Mouse (Mus musculus) gastrocnemius, adult 8-10 months (tissue): ENCODE results near the gene Zfp189. TPM values are rescaled to one million over a fixed set of nuclear protein-coding genes. Genes with fewer than 3 reads are reported as not detected.
A peak's percentile ranks its signal among the peaks of the same experiment; 100 is the strongest.

Experiments
- DNase-seq, 2 experiments: peaks; one replicate each; pipeline ENCODE4 v3.0.0; 2022; ENCODE audit warnings: low spot score in 2 of 2
- total RNA-seq, 4 experiments: library from RNA; stranded (reverse); gene quantifications; 2 replicates each; pipeline ENCODE4 v1.2.4; 2022

Gene Zfp189
- total RNA-seq, 4 experiments from 2014 or later = 2.8 to 4.0 (median 3.2) TPM

DNA sequence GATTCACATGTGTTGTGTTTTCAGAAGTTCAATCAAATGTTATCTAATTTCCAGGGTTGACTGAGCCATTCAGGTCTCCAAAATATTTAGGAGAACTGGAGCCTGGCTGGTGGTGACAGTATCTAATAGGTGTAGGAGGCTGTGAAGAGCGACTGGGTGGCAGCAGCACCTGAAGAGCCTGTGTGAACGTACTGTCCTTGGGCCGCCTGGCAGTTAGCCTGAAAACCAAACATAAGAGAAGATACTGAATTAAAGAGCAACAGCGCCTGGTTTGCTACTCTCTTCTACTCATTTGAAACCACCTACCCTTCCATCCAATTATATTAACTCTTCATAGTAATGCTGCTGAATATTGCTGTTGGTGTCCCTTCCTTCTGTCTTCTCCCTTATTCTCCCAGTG is 15.7 kb downstream of the Zfp189 start:
- DNase-seq = no peak

DNA sequence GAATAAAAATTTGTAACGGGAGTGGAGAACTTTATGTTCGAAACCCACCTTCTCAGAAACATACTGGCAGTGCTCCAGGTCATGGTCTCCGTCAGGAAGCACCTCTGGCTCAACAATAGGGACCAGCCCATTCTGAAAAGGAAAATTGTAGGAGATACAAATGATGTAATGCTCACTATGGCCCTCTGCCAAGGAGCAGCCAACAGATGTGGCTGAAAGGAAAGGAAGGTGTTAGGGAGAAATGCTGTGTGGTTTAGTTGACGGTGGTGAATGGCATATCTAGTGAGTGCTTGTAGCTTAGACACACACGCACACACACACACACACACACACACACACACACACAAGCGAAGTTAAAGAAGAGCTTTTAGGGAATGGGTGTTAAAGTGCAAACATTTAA is 18.7 kb downstream of the Zfp189 start:
- no peak for DNase-seq

DNA sequence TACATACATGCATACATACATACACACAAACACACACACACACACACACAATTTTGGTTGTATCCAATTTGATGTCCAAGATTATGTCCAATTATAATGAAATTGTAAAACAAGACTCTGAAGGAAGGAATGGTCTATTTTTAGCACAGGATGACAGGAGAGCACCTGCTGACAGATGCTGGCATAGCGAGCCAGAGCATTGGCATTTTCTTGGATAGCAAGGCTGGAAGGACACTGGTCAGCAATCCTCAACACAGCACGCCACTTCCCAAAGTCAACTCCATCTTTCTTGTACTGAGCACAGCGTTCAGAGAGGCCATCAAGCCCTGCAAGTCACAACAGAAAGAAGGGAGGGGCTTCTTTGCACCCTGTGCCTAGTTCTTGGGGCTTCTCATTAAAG is 20.0 kb downstream of the Zfp189 start:
- peak in 1 of 2 experiments; percentile 11 for DNase-seq

DNA sequence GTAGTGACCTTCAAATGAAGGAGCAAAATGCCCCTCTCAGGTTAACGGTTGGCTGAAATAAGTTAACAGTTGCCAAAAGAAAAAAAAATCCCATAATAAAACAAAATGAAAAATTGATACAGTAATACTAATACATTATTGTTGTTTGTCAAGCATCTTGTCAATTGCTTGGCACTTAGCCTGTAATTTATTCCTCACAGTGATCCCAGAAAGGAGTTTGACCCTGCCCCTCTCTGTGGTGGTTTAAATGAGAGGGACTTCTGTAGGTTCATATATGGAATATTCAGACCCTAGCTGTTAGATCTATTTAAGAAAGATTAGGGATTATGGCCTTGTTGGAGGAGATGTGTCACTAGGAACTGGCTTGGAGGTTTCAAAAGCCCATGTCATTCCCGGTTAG is 25.1 kb downstream of the Zfp189 start:
- no peak for DNase-seq

DNA sequence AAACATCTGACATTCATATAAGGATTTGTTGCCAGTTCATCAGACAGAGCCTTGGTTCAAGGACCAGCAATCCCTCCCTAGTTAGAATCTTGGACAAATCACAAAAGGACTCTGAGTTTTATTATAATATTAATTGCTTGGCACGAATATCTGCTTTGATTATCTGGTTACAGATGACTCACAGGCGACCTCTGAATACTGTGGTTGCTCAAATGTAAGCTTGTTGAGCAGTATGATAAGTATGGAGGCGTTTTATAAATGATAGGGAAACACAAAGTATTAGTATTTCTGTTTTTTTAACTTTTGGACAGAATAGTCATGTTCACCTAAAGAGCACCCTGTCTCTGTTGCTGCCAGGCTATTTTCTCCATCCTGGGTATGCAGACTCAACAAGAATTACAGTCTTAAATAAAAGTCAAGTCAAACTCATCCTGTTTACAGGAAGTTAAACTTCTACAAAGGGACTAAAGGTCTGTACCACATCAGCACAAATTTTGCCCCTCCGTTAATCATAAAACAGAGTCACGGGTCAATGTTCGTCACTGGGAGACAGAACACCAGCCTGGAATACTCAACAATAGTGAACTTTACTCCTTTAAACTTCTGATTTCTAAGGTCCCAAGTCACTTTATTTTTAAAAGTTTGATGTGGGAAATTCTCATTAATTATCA is 26.0 kb downstream of the Zfp189 start:
- no peak for DNase-seq

DNA sequence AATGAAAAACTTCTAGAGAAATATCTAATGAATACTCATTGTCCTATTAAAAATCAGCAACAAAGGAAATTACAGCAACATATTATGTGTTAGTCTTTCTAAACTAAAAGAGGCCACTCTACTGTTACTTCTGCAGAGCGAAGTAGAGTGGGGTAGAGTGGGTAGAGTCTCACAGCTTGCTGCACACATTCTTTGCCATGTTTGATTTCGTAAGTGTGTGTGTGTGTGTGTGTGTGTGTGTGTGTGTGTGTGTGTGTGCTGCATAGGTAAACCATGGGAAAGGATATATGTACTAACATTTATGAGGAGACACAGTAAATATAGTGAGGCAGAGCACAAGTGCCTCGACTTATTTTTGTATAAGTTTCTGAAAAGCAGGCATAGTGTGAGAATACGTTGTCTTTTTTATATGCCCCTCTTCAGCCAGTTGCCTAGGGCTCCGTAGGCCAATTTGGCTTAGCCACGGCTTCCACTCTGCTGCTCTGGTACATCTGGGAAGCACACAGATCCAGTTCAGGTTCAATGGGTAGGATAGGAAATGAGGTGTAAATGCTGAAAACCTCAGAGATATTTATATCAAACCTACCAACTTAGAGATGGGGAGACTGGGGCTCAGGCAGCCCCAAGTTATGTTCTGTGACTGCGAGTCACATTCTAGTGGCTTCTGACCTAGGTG is 26.7 kb downstream of the Zfp189 start:
- DNase-seq = no peak

DNA sequence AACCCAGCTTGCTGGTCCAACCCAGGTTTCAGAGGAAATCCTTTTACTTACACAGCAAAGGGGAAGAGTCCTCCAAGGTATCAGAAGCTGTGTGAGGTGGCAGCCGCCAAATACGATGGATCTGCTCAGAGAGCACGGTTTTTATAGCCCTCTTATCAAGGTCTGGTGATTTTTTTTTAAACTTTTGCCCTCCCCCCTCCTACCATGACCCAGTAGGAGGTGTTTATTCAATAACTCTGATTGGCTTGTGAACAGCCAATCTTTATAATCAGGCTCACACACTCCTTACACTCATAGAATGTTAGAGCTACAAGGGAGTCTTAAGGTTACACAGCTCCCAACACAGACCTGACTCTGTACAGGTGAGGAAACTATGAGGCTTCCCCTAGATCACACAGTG is 28.4 kb downstream of the Zfp189 start, which contains the start of gene Aldob:
Gene Aldob, minus strand, starts transcription at position 164 of the 400 bp plus-strand sequence.
- DNase-seq = no peak

DNA sequence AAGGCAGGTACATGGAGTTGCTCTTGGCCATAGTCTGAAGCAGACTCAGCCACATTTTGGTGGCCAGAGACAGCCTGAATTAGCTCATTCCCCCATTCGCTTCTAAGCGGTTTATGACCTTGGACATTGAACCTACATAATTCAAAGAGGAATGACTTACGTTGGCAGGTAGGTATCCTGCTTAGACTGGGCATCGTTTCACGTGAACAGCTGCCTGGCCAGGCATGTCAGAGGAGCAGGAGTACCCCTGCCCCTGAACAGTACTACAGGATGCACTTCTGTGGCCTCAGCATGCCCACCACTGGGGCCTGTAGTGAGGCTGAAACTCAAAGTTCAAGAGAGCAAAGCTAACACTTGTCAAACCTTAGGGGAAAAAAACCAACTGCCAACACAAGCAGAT is 32.4 kb downstream of the Zfp189 start:
- DNase-seq = no peak

DNA sequence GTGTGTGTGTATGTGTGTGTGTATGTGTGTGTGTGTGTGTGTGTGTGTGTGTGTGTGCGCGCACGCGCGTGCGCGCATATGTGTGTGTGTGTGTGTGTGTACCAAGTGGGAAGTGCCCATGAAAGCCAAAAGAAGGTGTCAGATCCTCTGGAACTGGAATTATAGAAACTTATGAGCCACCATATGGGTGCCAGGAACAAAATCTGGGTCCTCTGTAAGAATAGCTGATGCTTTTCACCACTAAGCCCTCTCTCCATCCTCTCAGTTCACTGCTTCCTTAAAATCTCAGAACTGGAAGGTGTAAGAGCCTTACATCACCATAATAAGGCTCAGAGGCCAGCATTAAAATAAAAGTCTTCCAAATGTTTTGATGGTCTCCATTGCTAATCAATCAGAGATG is 36.4 kb downstream of the Zfp189 start:
- DNase-seq = no peak

DNA sequence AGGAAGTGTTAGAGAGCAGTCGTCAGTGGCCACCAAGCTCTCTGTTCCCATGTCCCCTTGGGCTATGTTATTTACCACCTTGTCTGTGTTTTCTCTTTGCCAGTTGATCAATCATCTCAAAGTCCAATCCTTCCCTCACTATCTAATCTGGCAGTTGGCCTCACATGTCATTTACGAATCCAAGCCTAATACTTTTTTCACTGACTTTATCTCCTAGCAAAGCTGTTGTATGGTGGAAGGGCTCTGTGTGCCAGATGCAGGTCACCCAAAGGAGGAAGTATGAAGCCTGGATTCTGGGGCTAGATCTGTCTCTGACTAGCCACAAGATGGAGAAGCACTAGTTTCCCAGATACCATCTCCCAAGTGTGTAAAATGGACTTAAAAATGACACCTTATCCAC is 37.2 kb downstream of the Zfp189 start:
- DNase-seq = no peak

DNA sequence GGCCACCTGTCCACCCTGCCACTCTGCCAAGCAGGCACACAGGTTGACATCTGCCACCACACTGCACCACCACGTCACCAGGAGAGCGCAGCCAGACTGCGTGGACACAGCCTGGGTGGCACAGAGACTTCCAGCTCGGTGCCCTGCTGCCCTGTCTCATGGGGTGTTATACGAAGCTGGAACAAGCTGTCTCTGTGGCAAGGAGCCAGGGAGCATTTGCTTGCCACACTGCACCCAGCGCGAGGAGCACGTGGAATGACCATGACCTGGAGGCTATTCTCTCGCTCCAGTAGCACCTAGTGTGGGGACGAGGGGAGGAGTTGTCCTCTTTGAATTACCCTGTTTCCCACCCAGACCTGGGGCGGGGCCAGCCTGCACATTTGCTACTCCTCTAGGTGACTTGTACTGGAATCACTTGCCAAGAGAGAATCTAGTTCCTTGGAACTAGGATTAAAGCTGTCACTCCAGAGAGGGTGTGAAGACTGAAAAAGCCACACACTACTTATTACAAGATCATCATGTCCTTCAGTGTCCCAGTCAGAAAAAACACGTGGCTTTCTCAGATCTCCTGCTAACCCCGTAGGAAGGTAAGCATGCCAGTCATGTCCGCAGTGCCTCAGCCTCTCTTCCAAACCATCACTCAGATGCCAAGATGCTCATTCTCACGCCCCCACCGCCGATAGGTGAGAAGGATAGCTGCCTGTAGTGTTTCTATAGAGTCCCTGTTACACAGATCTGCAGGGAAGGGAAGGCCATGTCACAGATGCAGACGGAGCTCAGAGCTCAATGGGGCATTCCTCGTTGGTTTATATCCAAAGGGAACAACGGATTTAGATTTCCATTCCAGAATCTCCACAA is 39.2 kb downstream of the Zfp189 start:
- DNase-seq = peak; percentile 80 to 85

DNA sequence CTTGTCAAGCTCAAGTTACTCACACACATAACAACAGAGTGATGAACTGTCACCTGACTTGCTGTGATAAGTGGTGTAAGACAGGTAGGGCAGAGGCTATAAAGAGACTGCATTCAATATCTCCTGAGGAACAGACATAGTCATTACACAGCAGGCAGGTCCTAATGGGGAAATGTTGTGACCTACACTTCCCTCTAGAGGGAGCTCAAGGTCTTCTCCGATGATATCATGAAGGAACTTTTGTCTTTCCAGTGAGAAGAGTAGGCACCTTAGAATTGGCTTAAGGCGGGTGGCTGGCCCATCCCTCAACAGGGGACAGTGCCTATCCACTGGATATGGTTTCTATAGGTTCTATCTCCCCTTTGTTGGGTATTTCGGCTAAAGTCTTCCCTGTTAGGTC is 46.6 kb downstream of the Zfp189 start:
- peak; percentile 25 to 32 for DNase-seq

DNA sequence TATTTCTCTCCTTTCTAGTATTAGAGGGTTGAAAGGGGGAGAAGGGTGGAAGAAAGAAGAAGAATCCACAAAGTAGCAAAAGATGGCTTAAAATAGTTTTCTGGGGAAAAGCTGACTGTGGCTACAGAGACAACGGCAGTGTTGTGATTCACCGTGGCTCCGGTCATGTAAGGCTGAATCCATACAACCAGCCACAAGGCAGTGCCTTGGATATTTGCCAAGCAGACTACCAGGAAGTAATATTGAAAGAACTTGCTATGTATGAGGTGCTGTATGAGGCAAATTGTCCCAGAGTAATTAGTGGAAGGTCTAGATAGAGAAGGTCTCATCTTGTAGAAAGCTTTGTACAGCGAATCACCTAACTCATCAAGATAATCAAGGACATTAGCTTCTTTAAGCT is 51.2 kb downstream of the Zfp189 start:
- DNase-seq = no peak

Other genes with a start within 250 kb of the Zfp189 start
- not detected for gene Acnat2, start 113.0 kb upstream of the Zfp189 start, total RNA-seq
- gene Acnat1, start 47.3 kb upstream of the Zfp189 start, total RNA-seq = not detected
- under 1 TPM in 1 of 4 experiments, not detected in 3; 0.24 TPM for gene Baat, start 14.6 kb upstream of the Zfp189 start, total RNA-seq
- 10 to 100 TPM; 27.9 to 31.9 (median 31.3) TPM for gene Mrpl50, start 83 bp upstream of the Zfp189 start, total RNA-seq
- 1 to 10 TPM in 1 of 4 experiments, not detected in 3; 1.4 TPM for gene Aldob, start 28.4 kb downstream of the Zfp189 start, total RNA-seq
- gene Tmem246, start 76.7 kb downstream of the Zfp189 start, total RNA-seq = 10 to 100 TPM; 27.0 to 35.1 (median 31.5) TPM
- 10 to 100 TPM; 23.0 to 36.2 (median 30.3) TPM for gene Rnf20, start 110.8 kb downstream of the Zfp189 start, total RNA-seq
- gene Ppp3r2, start 160.8 kb downstream of the Zfp189 start, total RNA-seq = not detected